Mouse (Mus musculus): ENCODE results near the gene Lypd5.
A peak's percentile ranks its signal among the peaks of the same experiment; 100 is the strongest.

GRCm38 (mm10) chr7:24384827-24385226 lies 35.8 kb downstream of the Lypd5 start:
- TF ChIP-seq CTCF (IDR thresholded peaks at IDR 0.05; ENCODE audit: low read depth, low read length) (peak; percentile 97), POLR2A (IDR thresholded peaks at IDR 0.05; ENCODE audit: borderline replicate concordance, low read depth, low read length) (no peak)
